Mouse (Mus musculus): ENCODE data around the gene Dagla.

Dagla gene

DNA sequence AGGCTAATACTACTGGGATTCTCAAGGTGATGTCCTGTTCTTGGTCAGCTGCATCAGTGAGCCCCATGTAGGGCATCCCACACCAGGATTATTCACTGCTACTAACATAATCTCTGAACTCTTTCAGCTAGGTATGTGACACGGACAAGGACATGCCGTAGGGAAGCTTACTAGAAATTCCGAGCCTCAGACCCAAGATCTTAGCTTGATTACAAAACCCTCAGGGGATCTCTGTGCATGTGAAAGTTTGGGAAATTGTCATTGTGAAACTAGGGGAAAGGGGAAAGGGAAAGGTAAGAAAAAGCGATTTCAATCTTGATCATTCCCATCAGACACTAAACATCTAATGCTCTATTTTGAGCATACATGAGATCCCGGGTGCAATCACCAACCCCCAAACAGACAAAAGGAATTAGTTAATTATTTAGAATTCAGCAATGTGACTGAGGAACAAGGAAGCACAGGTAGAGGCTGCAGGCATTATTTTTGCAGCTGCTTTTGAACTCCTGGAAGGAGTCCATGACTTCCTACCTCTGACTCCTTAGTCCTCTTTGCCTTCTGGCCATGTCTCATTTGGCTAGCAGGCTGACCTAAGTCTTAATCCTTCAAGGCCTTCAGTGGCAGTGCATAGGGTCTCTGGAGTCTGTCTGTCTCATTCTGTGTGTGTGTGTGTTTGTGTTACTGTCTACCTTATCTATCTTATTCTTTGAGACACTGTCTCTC lies 2.0 kb upstream of the Dagla start:
- DNase-seq: no peak

DNA sequence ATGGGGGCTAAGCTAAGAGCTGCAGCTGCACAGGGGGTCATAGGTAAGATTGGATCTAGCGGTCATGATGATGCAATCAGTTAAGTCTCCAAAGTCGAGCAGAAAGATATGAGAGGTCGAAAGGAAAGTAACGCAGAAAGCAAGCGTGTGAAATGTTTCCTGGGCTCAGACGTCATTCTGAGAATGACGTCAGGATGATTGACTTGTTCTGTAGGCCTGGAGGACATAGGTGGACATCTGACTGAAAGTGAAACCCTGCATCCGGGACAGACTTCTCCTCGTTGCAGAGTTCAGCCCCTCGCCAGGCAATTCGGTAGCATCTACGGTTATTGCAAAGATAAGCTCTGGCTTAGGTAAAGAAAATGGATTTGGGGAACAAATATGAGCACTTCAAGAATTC lies 963 bp upstream of the Dagla start:
- DNase-seq: no peak

DNA sequence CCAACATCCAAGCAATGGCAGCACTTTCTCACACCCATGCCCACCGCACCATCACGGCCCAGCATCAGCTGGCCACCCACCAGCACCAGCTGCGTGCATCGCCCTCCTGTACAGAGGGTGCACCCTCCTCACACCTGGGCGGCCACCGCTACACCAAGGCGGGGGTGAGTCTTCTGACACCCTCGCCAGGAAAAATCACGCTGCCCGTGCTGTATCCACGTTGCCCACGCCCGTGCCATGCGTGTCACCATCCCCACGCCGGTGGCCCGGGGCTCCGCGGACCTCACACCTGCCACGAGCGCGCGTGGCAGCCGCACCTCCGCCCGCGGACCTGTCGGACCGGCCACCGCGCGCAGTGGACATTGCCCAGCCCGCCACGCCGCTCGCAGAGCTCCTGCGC lies 282 bp downstream of the Dagla start:
- DNase-seq: peak; percentile 43

DNA sequence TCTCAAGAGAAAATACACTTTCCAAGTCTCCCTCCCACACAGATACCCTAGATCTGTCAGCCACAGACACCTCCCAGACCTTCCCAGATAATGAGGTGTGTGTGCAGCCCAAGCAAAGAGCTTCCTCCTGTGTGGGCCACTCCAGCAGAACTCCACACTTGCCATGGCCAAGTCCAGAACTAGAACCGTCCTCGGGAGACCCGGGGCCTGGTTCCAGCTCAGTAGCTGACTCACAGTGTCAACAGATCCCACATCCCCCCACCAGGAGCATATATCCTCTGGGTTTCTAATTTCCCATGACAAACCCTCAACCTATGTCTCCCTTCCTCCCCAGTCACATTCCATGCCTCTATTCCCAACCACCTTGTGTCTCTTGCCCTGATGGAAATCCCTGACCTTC lies 1.8 kb downstream of the Dagla start:
- DNase-seq: no peak

DNA sequence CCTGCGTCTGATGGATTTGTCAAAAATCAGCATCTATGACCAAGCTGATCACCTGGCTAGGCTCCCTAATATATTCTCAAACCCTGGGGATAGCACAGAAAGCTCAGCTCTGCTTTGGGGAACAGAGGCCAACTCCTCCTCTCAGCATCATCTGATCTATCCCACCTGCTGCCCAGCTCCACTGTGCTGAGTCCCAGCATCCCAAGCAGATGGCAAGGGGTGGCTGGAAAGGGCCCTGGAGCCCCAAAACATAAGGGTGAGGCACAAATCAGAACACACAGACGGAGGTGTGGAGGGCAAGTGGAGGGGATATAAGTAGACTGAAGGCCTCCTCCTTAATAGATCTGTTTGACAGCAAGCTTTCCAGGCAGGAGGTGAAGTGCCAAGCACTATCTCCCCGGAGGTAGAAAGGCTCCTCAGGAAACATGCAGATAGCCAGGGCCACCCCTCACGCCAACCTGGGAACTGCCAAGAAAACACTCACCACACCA lies 2.8 kb downstream of the Dagla start:
- DNase-seq: no peak

DNA sequence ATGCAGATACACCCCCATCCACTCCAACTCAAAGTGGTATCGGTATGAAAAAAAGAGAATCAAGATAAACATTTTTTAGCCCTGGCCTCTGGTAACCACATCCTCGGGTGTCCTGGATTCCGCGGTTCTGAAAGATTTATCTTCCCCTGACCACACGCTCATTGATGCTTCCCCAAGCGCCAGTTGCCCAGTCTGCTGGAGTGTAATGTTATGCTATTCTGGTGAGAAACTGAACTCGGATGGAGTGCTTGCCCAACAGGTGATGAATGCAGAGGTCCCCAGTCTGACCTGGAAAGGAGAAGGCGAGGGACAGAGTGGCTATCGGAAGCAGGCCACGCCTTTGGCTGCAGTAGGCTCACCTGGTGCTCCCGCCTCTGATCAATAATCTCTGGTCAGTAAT lies 3.4 kb downstream of the Dagla start:
- DNase-seq: no peak

DNA sequence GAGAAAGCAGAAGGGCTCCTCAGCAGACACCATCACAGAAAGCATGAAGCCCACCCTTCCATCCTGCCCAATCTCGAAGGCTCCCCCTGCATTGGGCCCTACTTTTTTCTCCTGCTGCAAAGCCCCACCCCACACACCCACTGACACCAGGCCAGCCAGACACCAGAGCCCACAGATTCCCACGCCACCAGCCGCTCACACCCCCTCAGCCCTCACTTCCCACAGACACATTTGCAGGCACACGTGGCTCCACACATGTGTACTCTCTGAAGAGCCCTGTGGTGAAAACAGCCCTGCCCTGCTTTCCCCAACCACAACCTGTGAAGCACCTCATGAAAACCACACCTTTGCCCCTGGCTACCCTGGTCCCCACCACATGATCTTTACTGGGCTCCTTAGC lies 3.9 kb downstream of the Dagla start:
- no peak for DNase-seq

DNA sequence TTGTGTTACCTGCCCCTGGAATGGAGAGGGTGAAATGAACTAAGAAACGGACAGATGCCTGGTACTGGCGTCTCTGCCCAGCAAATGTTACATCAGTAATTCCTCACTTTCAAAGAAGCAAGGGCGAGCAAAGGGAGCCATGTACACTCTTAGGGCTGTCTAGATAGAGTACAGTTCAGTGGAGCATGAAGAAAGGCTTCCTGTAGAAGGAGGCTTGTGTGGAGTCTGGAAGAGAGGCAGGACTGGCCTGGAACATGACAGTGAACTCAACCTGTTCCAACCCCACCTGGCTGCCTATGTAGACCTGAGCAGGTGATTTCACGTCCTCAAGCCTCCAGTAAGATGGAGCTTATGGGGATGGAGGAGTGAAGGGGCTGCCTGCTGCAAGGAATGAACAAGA lies 6.4 kb downstream of the Dagla start:
- DNase-seq: no peak

DNA sequence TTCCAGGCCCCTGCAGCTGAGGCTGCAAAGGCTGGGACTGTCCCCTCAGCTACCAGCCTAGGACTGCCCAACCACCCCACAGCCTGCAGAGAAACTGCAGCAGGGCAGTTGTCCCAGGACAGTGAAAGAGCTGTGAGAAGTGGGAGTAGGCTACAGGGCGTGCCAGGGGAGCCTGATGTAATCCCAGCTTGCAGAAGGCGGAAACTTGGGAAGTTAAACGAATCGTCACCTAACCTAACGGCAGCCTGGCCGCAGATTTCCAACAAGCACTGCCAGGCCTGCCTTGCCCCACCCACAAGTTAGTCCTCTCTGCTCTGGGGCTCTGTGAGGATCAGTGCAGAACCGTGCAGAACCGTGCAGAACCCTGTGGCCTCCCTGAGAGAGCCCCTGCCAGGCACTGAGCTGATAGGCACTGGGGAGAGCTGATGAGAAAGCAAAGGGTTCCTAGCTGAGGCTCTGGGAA lies 7.6 kb downstream of the Dagla start:
- no peak for DNase-seq

DNA sequence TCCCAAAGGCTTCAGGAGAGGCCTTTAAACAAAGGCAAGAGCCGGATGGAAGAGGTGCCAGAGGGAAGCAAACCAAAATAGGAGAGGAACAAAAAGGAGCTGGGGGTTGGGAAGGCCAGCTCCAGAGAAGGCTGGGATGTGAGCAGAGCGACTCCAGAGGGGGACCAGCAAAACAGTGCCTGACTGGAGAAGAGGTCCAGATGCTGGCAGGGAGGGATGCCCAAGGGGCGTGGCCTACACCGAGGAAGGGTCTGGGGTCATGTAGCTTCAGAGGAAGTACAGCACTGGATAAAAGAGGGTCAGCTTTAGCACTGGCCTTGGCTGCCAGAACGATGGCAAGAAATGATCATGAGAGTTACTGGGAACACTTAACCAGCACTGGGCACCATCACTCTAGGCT lies 8.4 kb downstream of the Dagla start:
- DNase-seq: no peak

DNA sequence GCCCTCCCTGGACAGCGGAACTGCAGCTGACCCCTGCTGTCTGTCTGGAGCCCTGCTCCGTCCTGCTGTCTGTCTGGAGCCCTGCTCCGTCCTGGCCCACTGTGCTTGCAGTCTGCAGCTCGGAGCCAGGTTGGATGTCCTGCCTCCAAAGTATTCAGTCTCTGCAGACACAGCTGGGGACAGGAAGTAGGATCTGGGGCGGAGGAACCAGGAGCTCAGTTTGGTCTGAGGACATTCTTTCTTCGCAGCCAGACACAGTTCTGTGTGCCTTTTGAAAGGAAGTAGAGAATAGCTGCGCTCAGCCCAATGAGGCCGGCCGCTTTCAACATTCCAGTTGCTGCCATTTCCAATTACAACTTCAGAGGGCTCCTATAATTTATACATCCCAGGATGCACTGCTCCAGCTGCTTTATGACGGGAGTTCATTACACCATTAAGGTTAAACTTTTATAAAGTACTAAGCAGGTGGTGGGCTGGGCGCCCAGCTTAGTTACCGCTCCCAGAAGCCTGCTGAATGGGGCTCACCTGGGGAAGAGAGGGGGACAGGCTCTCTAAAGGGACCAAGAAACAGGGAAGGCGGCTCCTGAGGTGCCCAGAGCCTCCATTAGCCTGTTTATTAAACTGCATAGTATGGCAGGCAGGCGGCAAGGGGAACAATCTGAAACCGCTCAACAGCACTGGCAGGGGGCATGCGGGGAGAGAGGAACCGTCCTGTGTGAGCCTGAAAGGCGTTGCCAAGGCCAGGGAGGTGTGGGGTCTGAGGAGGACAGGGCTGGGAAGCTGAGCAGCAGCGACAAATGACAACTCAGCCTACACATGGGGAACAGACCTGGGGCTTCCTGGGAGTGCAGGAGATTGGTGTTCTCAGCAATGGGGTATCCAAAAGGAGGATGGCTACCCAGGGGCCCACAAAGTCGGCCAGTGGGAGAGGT lies 9.8 kb downstream of the Dagla start:
- DNase-seq: peak; percentile 2

DNA sequence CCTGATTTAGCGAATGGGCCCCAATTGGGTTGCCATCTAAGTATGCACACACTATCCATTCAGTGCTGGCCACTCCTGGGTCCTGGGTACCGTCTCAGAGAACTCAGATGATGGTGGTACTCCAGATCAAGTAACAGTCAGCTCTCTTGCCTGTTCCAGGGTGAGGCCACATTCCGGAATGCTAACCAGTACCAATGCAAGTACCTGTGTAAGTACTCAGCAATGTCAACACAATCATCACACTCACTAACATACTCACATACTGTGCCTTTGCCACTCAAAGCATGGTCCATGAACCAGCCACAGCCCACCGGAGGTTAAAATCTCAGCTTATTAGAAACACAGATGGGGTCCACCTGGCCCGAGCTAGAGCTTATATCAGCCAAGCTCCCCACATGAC lies 10.7 kb downstream of the Dagla start:
- no peak for DNase-seq

DNA sequence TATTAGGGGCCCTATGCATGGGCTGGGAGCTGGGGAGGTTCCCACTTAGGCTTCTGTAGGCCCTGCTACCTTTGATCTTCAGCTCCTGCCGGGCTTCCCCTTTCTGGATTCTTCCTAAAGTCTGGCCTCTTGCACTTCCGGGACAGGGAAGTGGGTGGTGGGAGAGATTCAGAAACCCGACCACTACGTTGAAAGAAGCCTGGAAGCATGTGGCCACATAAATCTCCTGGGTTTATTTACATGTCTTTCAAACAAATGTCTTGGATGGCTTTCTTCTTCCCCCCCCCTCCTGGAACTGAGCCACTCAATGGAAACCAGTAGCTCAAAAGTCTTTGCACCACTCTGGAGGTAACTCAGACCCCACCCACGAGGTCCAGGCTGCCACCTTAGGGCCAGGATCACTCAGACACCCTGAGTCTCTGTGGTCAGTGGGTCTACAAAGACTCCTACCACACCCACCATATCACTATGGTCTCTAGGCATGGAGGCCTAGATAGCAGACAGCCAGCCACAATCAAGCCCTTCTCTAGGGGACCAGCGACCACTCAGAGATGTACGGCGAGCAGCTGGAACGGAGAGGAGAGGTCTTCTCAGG lies 12.7 kb downstream of the Dagla start:
- no peak for DNase-seq

DNA sequence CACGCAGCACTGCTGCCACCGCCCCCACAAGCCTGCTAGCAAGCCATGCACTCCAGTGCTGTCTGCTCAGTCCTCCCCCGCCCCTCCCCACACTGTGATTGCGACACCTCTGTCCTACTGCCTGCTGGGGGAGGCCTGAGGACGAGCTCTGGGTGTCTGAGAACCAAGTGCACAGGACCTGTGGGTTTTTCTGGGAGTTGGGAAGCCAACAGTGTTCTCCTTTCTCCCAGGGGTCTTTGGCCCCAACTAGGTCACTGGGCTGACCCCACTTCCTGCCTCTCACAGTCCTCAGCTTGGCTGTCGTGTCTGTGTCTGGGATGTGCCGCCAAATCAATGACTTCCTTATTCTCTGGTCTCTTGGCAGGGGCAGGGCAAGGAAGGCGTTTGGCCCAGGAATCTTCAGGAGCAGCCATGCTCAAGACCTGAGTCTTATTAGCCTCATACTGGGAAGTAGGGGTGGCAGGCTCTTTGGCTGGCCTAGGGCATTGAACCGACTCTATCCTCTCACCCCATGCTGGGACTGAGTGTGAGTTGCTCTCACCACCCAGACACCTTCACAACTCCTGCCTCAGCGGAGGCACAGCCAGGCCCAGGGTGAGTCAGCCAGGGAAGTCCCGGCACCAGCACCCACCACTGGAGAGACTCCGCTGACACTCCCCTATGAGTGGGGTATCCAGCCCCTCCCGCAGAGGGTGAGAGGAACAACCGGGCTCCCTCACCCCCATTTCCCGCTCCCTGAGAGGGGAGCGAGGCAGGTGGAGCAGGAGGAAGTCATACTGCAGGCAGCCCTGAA lies 14.3 kb downstream of the Dagla start:
- no peak for DNase-seq

DNA sequence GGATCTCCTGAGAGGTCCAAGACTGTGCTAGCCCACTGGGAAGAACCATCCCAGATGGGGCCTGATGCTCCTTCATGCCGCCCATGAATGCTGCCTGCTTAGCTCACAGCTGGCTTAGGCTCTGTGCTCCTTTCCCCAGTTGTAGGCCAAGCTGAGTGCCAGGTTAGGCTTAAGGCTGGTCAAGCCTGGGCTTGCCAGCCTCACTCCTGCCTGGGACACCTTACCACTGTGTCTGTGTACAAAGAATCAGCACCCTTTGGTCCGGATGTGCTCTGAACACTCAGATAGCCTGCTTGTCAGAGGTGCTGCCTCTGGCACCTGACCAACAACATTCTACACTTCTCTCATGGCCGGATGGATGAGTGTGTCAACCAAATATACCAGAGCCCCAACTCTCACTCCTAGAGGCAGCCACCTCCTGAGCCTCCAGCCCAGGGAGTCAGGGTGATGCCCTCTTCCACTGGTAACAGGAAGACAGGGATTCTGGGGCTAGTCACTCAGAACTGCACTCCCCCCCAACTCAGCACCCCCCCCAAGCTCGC lies 15.0 kb downstream of the Dagla start:
- DNase-seq: no peak

DNA sequence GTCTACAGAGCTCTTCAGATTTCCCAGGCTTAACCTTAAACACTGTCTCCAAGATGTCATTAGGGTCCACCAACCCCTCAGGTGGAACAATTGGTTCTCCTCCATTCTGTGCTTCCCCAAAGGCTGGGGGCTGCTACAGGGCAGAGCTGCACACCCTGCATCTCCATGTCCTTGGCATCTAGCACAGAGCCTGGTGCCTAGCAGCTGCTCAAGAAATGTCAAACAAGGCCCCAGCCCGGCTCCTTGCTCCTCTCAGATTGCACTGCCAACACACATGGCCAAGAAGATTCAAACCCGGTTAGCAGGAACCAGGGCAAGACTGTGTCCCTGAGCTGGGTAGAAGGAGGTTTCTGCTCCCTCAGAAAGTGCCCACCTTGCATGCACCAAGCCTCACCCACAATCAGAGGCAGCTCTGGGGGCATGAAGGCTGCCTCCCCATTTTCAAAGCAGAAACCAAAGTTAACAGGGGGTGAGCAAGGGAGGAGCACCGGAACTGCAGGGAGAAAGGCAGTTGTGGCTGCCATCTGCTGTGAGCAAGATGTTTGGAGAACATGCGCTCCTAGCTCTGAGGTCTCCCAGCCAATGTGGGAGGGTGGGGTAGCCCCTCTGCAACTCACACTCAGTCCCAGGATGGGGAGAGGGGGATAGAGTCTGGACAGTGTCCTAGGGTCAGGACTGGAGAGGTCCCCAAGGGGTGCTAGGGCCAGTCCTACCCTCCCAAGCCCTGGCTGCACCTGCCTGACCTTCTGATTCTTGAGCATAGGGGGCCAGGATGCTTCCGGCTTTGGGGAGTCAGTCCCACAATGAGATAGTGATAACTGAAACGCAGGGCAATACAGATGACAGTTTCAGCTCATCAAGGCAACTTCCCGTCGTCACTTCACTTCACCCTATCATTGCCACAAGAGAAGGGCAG lies 16.3 kb downstream of the Dagla start:
- no peak for DNase-seq

DNA sequence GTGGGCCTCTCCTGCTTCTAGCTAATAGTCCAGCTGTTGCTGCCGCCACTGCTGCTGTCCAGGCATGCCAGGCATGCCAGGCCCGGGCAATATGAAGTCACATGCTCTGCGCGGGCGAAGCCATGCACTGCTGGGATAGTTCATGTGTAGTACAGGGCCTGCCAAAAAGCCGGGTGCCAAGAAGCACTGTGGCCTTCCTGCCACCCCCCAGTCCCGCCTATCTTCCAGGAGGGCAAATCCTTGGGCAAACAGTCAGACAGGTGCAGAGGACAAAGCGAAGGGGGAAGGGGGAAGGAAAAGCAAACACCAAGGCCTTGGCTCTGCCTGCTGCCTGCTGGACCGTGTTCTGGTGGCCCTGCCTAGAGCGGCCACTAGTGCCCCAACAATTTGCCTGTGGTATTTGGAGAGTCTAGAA lies 18.2 kb downstream of the Dagla start:
- no peak for DNase-seq

DNA sequence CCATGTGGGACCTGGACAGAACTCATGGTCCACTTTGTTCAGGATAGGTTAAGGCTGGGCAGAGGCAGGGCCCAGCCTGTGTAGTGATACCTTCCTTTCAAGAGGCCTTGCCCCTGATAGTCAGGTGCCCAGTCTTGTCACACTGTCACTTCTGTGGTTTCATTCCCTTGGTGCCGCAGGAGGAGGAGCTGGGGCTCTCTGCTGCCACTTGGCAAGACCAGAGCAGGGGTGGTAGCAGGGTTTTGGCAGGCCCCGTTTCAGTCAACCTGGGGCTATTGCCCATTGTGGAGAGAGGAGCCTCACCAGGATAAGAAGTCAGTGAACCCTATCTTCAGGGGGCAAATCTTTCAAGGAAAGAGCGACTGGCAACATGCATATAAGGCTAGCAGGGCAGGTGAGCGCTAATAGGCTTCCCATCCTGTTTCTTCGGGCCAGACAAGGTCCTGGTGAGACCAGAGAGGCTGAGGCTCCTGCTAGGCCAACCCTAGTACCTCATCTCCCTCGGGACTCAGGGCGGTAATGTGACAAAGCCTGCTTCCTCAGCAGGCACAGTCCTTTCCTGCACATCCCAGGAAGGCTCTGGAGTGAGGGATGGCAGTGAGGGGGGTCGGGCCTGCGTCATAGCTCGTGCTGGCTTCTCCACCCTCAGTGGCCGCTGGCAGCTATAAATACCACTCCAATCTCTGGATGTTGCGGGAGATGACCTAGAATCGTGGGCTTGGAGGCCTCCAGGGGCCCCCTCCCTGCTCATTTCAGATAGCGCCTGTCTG lies 23.7 kb downstream of the Dagla start:
- DNase-seq: no peak

DNA sequence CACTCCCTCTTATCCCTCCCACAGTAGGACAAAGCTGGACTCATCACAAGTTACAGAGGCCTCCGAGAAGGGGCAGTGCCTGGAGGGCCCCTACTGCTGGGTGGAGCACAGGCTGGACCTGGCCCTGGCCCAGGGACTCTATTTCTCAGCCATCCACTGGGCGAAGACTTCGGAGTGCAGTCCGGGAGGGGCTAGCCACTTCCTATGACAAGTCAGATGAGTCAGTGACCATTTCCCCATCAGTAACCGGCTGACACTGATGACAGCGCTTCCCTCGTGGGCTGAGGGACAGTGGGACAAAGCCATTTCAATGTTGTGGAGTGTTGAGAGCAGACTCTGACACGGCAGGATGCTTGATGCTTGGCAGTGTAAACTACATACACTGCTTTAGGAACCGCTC lies 25.0 kb downstream of the Dagla start:
- DNase-seq: no peak

DNA sequence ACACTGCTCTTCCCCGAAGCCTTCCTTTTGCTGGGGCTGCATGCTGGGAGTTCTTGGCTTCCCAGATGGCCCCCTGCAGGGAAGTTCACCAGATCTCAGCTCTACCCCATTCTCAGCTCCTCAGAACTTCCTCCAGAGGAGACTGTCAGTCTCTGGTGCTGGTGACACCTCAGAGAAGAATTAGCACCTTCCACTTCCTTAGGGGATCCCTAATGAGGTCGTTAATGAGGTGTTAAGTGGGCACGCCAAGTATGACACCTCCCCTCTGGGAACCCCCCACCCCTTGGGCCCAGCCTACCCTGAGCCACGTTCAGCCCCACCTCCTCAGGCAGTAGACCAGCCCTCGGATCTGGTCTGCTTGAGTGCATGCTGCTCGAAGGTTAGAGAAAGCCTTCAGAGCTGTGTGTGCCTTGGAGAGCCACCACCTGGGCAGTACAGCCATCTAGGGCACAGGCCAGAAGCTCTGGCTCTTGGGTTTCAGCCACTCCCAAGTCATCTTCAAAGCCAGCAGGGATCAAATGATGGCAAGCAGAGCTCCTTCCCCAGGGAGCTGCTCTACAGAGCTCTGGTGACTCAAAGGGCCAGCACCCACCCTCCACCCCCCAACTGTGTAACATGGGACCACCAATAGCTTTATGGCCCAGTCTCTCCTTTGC lies 25.9 kb downstream of the Dagla start:
- no peak for DNase-seq

All from cerebellum, adult 11-12 months (tissue).